Mouse (Mus musculus) forebrain, embryonic 15.5 days (tissue): ENCODE measurements around the gene Cdyl. TPM values are rescaled to one million over a fixed set of nuclear protein-coding genes. Genes with fewer than 3 reads are reported as not detected.
A peak's percentile ranks its signal among the peaks of the same experiment; 100 is the strongest.

Source experiments
- ATAC-seq: fragments of 200-750 bp; cut with Nextera tagmentation; replicated peaks from 2 replicates; pipeline ENCODE4 v1.8.0; 2017; ENCODE audit warnings: mild to moderate bottlenecking, moderate TSS enrichment, moderate library complexity
- H3K27ac ChIP-seq: fragments of 300-500 bp; sonication (generic); replicated peaks from 2 replicates; pipeline ENCODE4 v1.5.1; 2015; ENCODE audit warnings: mild to moderate bottlenecking, inconsistent platforms
- H3K27me3 ChIP-seq: fragments of 300-500 bp; sonication (generic); 2 replicates; pipeline ENCODE4 v1.6.1; 2015; ENCODE audit warnings: inconsistent platforms
- H3K36me3 ChIP-seq: fragments of 300-500 bp; sonication (generic); 2 replicates; pipeline ENCODE4 v1.6.1; 2015; ENCODE audit warnings: mild to moderate bottlenecking, inconsistent platforms
- H3K4me1 ChIP-seq: fragments of 300-500 bp; sonication (generic); 2 replicates; pipeline ENCODE4 v1.6.1; 2015; ENCODE audit warnings: inconsistent platforms
- H3K4me2 ChIP-seq: fragments of 300-500 bp; sonication (generic); replicated peaks from 2 replicates; pipeline ENCODE4 v1.6.1; 2015; ENCODE audit warnings: mild to moderate bottlenecking, inconsistent platforms
- H3K4me3 ChIP-seq: fragments of 300-500 bp; sonication (generic); 2 replicates; pipeline ENCODE4 v1.5.1; 2015; ENCODE audit warnings: mild to moderate bottlenecking, inconsistent platforms
- H3K9ac ChIP-seq: fragments of 300-500 bp; sonication (generic); replicated peaks from 2 replicates; pipeline ENCODE4 v1.6.1; 2015; ENCODE audit warnings: mild to moderate bottlenecking, inconsistent platforms
- H3K9me3 ChIP-seq: fragments of 300-500 bp; sonication (generic); 2 replicates; pipeline ENCODE4 v1.6.1; 2016; ENCODE audit warnings: inconsistent platforms
- WGBS: fragments of 180-500 bp; shearing (Covaris S2); methylation state at CpG from one replicate; pipeline ENCODE4 v1.1.7; 2015; ENCODE audit warnings: mixed read lengths; 5-methylcytosine and 5-hydroxymethylcytosine counted together
- polyA plus RNA-seq: library from polyadenylated mRNA; unstranded; fragments of >200 nt; fragmentation: Nextera tagmentation; extraction: Ambion mirVana; gene quantifications from 2 replicates; pipeline ENCODE4 v1.2.1, GENCODE M21; 2015

The Cdyl gene
- polyA plus RNA-seq, 1 experiment from 2014 or later: 5.2 TPM

GRCm38 (mm10) chr13:35743196-35743595, 83.6 kb downstream of the Cdyl start:
- Histone ChIP-seq H3K9me3 (peaks cover 10% of the 10 kb centered on the region), H3K9ac (no peak overlapping the region), H3K27me3 (peaks cover 24% of the 10 kb centered on the region; the same call in 1 of the 2 replicates), H3K4me3 (peak overlapping the region; percentile 99), H3K27ac (no peak overlapping the region), H3K4me1 (peaks cover 20% of the 10 kb centered on the region), H3K36me3 (no peaks in the 10 kb centered on the region), H3K4me2 (peak overlapping the region; percentile 98; the same call in 1 of the 2 replicates)
- 70% methylated on average over 1 of the region's 1 CpGs for WGBS
- ATAC-seq: no peak

- no peaks in the 10 kb centered on the region for H3K36me3 ChIP-seq
- WGBS: 95% methylated on average over 4 of the region's 4 CpGs
- no peaks in the 10 kb centered on the region for H3K4me1 ChIP-seq
- no peak overlapping the region for H3K4me3 ChIP-seq
- H3K27me3 ChIP-seq: no peaks in the 10 kb centered on the region
- peaks cover 10% of the 10 kb centered on the region for H3K9me3 ChIP-seq
- no peak overlapping the region for H3K27ac ChIP-seq
- H3K9ac ChIP-seq: no peak overlapping the region
- no peak overlapping the region for H3K4me2 ChIP-seq
- ATAC-seq: no peak
These were observed 89.6 kb downstream of the Cdyl start for GRCm38 (mm10) chr13:35749194-35749593.

GRCm38 (mm10) chr13:35749680-35750079, 90.0 kb downstream of the Cdyl start:
- Histone ChIP-seq H3K4me1 (no peaks in the 10 kb centered on the region), H3K27ac (no peak overlapping the region), H3K36me3 (no peaks in the 10 kb centered on the region), H3K27me3 (no peaks in the 10 kb centered on the region), H3K9me3 (peaks cover 10% of the 10 kb centered on the region), H3K4me2 (no peak overlapping the region), H3K4me3 (no peak overlapping the region), H3K9ac (no peak overlapping the region)
- ATAC-seq: no peak
- WGBS: 88% methylated on average over 5 of the region's 5 CpGs

GRCm38 (mm10) chr13:35752046-35752445, 92.4 kb downstream of the Cdyl start:
- H3K4me2 ChIP-seq: no peak overlapping the region
- no peaks in the 10 kb centered on the region for H3K36me3 ChIP-seq
- no peak overlapping the region for H3K9ac ChIP-seq
- H3K27me3 ChIP-seq: no peaks in the 10 kb centered on the region
- no peak overlapping the region for H3K27ac ChIP-seq
- no peak overlapping the region for H3K4me3 ChIP-seq
- 0 out of 2 replicates have a peak, but pooled peaks cover 4% of the 10 kb centered on the region for H3K9me3 ChIP-seq
- ATAC-seq: no peak
- WGBS: 84% methylated on average over 7 of the region's 7 CpGs
- H3K4me1 ChIP-seq: no peaks in the 10 kb centered on the region

GRCm38 (mm10) chr13:35755002-35755401, 95.4 kb downstream of the Cdyl start:
- H3K4me1 ChIP-seq: no peaks in the 10 kb centered on the region
- 95% methylated on average over 6 of the region's 6 CpGs for WGBS
- ATAC-seq: no peak
- no peak overlapping the region for H3K4me3 ChIP-seq
- no peaks in the 10 kb centered on the region for H3K36me3 ChIP-seq
- no peaks in the 10 kb centered on the region for H3K27me3 ChIP-seq
- no peaks in the 10 kb centered on the region for H3K9me3 ChIP-seq
- no peak overlapping the region for H3K4me2 ChIP-seq
- H3K9ac ChIP-seq: no peak overlapping the region
- H3K27ac ChIP-seq: no peak overlapping the region

GRCm38 (mm10) chr13:35755655-35756283, 96.1 kb downstream of the Cdyl start:
- Histone ChIP-seq H3K27me3 (no peaks in the 10 kb centered on the region), H3K36me3 (no peaks in the 10 kb centered on the region), H3K4me3 (no peak overlapping the region), H3K4me1 (no peaks in the 10 kb centered on the region), H3K9ac (no peak overlapping the region), H3K9me3 (no peaks in the 10 kb centered on the region), H3K4me2 (no peak overlapping the region), H3K27ac (no peak overlapping the region)
- WGBS: 87% methylated on average over 8 of the region's 8 CpGs
- no peak for ATAC-seq

GRCm38 (mm10) chr13:35756393-35757338, 97.0 kb downstream of the Cdyl start:
- no peak for ATAC-seq
- no peaks in the 10 kb centered on the region for H3K27me3 ChIP-seq
- H3K9ac ChIP-seq: no peak overlapping the region
- WGBS: 92% methylated on average over 21 of the region's 21 CpGs
- no peak overlapping the region for H3K27ac ChIP-seq
- H3K4me3 ChIP-seq: no peak overlapping the region
- no peaks in the 10 kb centered on the region for H3K4me1 ChIP-seq
- H3K4me2 ChIP-seq: no peak overlapping the region
- no peaks in the 10 kb centered on the region for H3K9me3 ChIP-seq
- H3K36me3 ChIP-seq: no peaks in the 10 kb centered on the region

GRCm38 (mm10) chr13:35760372-35760771, 100.7 kb downstream of the Cdyl start:
- Histone ChIP-seq H3K36me3 (no peaks in the 10 kb centered on the region), H3K4me2 (no peak overlapping the region), H3K9ac (no peak overlapping the region), H3K4me1 (no peaks in the 10 kb centered on the region), H3K27ac (no peak overlapping the region), H3K9me3 (no peaks in the 10 kb centered on the region), H3K27me3 (no peaks in the 10 kb centered on the region), H3K4me3 (no peak overlapping the region)
- ATAC-seq: no peak
- WGBS: 84% methylated on average over 2 of the region's 2 CpGs

- Histone ChIP-seq H3K4me3 (no peak overlapping the region), H3K9me3 (no peaks in the 10 kb centered on the region), H3K4me2 (no peak overlapping the region), H3K4me1 (peaks cover 4% of the 10 kb centered on the region; the same call in 1 of the 2 replicates), H3K27ac (no peak overlapping the region), H3K9ac (no peak overlapping the region), H3K27me3 (no peaks in the 10 kb centered on the region), H3K36me3 (no peaks in the 10 kb centered on the region)
- 61% methylated on average over 3 of the region's 3 CpGs for WGBS
- ATAC-seq: no peak
These were observed 104.9 kb downstream of the Cdyl start for GRCm38 (mm10) chr13:35764559-35764958.

- no peak for ATAC-seq
- Histone ChIP-seq H3K4me2 (no peak overlapping the region), H3K36me3 (no peaks in the 10 kb centered on the region), H3K27me3 (no peaks in the 10 kb centered on the region), H3K9ac (no peak overlapping the region), H3K27ac (no peak overlapping the region), H3K4me1 (peaks cover 4% of the 10 kb centered on the region; the same call in 1 of the 2 replicates), H3K4me3 (no peak overlapping the region), H3K9me3 (no peaks in the 10 kb centered on the region)
- 28% methylated on average over 2 of the region's 2 CpGs for WGBS
These were observed 106.2 kb downstream of the Cdyl start for GRCm38 (mm10) chr13:35765817-35766216.

- H3K4me3 ChIP-seq: no peak overlapping the region
- no peak overlapping the region for H3K9ac ChIP-seq
- H3K4me1 ChIP-seq: peaks cover 4% of the 10 kb centered on the region; the same call in 1 of the 2 replicates
- 39% methylated on average over 2 of the region's 2 CpGs for WGBS
- H3K27ac ChIP-seq: no peak overlapping the region
- H3K27me3 ChIP-seq: no peaks in the 10 kb centered on the region
- H3K36me3 ChIP-seq: no peaks in the 10 kb centered on the region
- no peaks in the 10 kb centered on the region for H3K9me3 ChIP-seq
- ATAC-seq: no peak
- no peak overlapping the region for H3K4me2 ChIP-seq
These were observed 110.0 kb downstream of the Cdyl start for GRCm38 (mm10) chr13:35769673-35770072.

GRCm38 (mm10) chr13:35770421-35770820, 110.8 kb downstream of the Cdyl start:
- Histone ChIP-seq H3K36me3 (no peaks in the 10 kb centered on the region), H3K9me3 (no peaks in the 10 kb centered on the region), H3K4me1 (peaks cover 4% of the 10 kb centered on the region; the same call in 1 of the 2 replicates), H3K4me3 (no peak overlapping the region), H3K9ac (no peak overlapping the region), H3K4me2 (no peak overlapping the region), H3K27ac (no peak overlapping the region), H3K27me3 (no peaks in the 10 kb centered on the region)
- ATAC-seq: no peak
- WGBS: 86% methylated on average over 9 of the region's 9 CpGs
